9 mouse cellular contexts compared by ENCODE assay signal in the genomic region with DNA sequence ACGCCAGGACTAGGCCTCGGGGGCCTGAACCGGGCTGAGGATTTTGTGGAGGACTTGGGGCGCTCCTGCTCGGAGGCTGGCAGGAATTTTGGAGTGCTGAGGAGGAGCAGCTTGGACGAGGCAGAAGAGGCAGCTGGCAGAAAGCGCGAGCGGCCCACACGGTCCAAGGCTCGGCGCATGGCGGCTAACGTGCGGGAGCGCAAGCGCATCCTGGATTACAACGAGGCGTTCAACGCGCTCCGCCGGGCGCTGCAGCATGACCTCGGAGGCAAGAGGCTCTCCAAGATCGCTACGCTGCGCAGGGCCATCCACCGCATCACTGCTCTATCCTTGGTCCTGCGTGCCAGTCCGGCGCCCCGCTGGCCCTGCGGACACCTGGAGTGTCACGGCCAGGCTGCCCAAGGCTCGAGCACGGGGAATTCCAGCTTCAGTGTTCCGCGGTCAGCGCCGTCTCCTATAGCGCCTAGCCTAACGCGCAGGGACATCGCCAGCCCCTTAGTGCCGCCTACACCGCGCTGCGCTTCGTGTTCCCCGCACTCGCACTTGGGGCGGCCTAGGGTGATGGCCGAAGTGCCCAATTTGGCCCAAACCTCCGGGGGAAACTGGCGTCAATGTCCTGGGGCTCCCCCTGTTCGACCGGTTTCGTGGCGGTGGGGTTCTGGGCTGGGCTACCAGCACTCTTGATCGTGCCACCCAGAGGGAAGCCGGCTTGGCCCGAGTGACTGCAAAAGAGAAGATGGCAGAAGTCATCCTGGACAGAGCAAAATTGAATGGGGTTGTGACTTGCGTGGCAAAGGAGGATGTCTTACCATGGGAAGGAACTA. TPM values are rescaled to one million over a fixed set of nuclear protein-coding genes. Genes with fewer than 3 reads are reported as not detected.
DNase-seq lines count a peak whose midpoint lies in the region; ATAC-seq and TF ChIP-seq lines count a peak whose summit lies in the region.
"Had no signal": no experiment of that assay in that cellular context is flagged by ENCODE, and none has a peak within 500 bp of the region (broad histone marks: within the 10 kb centered on the region; RNA-seq: fewer than 3 reads in every experiment).

No protein-coding gene starts in this region.

- H3K9me3 ChIP-seq in liver, embryonic 11.5 days (ENCODE audit: control insufficient read depth, low read length): no peaks in the 10 kb centered on the region
- H3K9me3 ChIP-seq in liver, postnatal 0 days (ENCODE audit: low read length): no peaks in the 10 kb centered on the region
- H3K9me3 ChIP-seq in hindbrain, postnatal 0 days (ENCODE audit: low read length): no peaks in the 10 kb centered on the region
- H3K9me3 ChIP-seq in midbrain, embryonic 10.5 days (replicated peaks): no peaks in the 10 kb centered on the region

- WGBS in liver, embryonic 11.5 days: 6% methylated on average over 64 of the region's 64 CpGs
- WGBS in liver, postnatal 0 days (ENCODE audit: insufficient replicate concordance): 3% methylated on average over 64 of the region's 64 CpGs
- WGBS in hindbrain, postnatal 0 days: 3% methylated on average over 64 of the region's 64 CpGs
- 3% methylated on average over 64 of the region's 64 CpGs for WGBS in midbrain, embryonic 10.5 days

- peak overlapping the region; percentile 20; the same call in 1 of the 2 replicates for H3K4me3 ChIP-seq in liver, embryonic 11.5 days (ENCODE audit: low read depth, low read length)
- no peak overlapping the region for H3K4me3 ChIP-seq in liver, postnatal 0 days (ENCODE audit: low read depth, low read length)
- peak overlapping the region; percentile 32 for H3K4me3 ChIP-seq in hindbrain, postnatal 0 days (ENCODE audit: low read length)
- peak overlapping the region; percentile 52 for H3K4me3 ChIP-seq in midbrain, embryonic 10.5 days

- no peak overlapping the region for H3K9ac ChIP-seq in liver, embryonic 11.5 days (ENCODE audit: low read depth, low read length)
- H3K9ac ChIP-seq in liver, postnatal 0 days (replicated peaks): no peak overlapping the region
- H3K9ac ChIP-seq in hindbrain, postnatal 0 days (replicated peaks; ENCODE audit: low read length): peak overlapping the region; percentile 47
- H3K9ac ChIP-seq: liver, embryonic 14.5 days had no signal

- no peak for ATAC-seq in liver, embryonic 11.5 days (replicated peaks; ENCODE audit: low FRiP score)
- no peak for ATAC-seq in liver, postnatal 0 days
- ATAC-seq in hindbrain, postnatal 0 days: peak; percentile 46

- peaks cover 61% of the 10 kb centered on the region for H3K27me3 ChIP-seq in liver, embryonic 11.5 days (replicated peaks; ENCODE audit: control insufficient read depth, insufficient read depth, low read length)
- H3K27me3 ChIP-seq in liver, postnatal 0 days (ENCODE audit: insufficient read depth, low read length): peaks cover 36% of the 10 kb centered on the region
- H3K27me3 ChIP-seq in hindbrain, postnatal 0 days (ENCODE audit: insufficient read depth, low read length): peaks cover 12% of the 10 kb centered on the region
- peaks cover 79% of the 10 kb centered on the region for H3K27me3 ChIP-seq in midbrain, embryonic 10.5 days (ENCODE audit: low read depth, poor library complexity, severe bottlenecking)

- no peak for TF ChIP-seq EP300 in liver, postnatal 0 days (IDR thresholded peaks at IDR 0.05; ENCODE audit: low read depth)

- no peak for TF ChIP-seq CTCF in liver, postnatal 0 days (IDR thresholded peaks at IDR 0.05; ENCODE audit: low read depth)
- TF ChIP-seq CTCF in hindbrain, postnatal 0 days (IDR thresholded peaks at IDR 0.05; ENCODE audit: low read depth): no peak

- no peaks in the 10 kb centered on the region for H3K4me1 ChIP-seq in liver, embryonic 11.5 days (replicated peaks; ENCODE audit: control insufficient read depth, insufficient read depth, low read length)
- no peaks in the 10 kb centered on the region for H3K4me1 ChIP-seq in liver, postnatal 0 days (ENCODE audit: insufficient read depth)
- H3K4me1 ChIP-seq in hindbrain, postnatal 0 days (ENCODE audit: insufficient read depth, low read length): peaks cover 7% of the 10 kb centered on the region; the same call in 1 of the 2 replicates
- H3K4me1 ChIP-seq in midbrain, embryonic 10.5 days: peaks cover 13% of the 10 kb centered on the region

- no peak overlapping the region for H3K27ac ChIP-seq in liver, embryonic 11.5 days (ENCODE audit: low read depth, low read length)
- no peak overlapping the region for H3K27ac ChIP-seq in liver, postnatal 0 days (ENCODE audit: low read depth)
- peak overlapping the region; percentile 64; the same call in 1 of the 2 replicates for H3K27ac ChIP-seq in hindbrain, postnatal 0 days
- H3K27ac ChIP-seq in midbrain, embryonic 10.5 days (replicated peaks): no peak overlapping the region
- H3K27ac ChIP-seq: liver, embryonic 14.5 days had no signal

- no peak for DNase-seq in liver, embryonic 11.5 days (ENCODE audit: low spot score)
- DNase-seq in liver, postnatal 0 days: no peak
- peak; percentile 61 for DNase-seq in embryo, embryonic 10 days (ENCODE audit: low spot score)
- DNase-seq in hindbrain, postnatal 0 days (ENCODE audit: low spot score): peak; percentile 47
- DNase-seq in midbrain, embryonic 10.5 days (ENCODE audit: low spot score): peak; percentile 49
- DNase-seq in thymus, postnatal 4 days: no peak
- no peak for DNase-seq in testis, postnatal 14 days (ENCODE audit: low spot score)
- no peak for DNase-seq in kidney, postnatal 25 days

- H3K36me3 ChIP-seq in liver, embryonic 11.5 days (ENCODE audit: control insufficient read depth, insufficient read depth, low read length): no peaks in the 10 kb centered on the region
- no peaks in the 10 kb centered on the region for H3K36me3 ChIP-seq in liver, postnatal 0 days (replicated peaks; ENCODE audit: insufficient read depth, low read length)
- no peaks in the 10 kb centered on the region for H3K36me3 ChIP-seq in hindbrain, postnatal 0 days (ENCODE audit: insufficient read depth, low read length)
- no peaks in the 10 kb centered on the region for H3K36me3 ChIP-seq in midbrain, embryonic 10.5 days

- H3K4me2 ChIP-seq in liver, embryonic 11.5 days: peak overlapping the region; percentile 56
- no peak overlapping the region for H3K4me2 ChIP-seq in liver, postnatal 0 days (ENCODE audit: low read depth, low read length)
- H3K4me2 ChIP-seq in hindbrain, postnatal 0 days (ENCODE audit: low read depth, low read length): peak overlapping the region; percentile 67

RNA-seq across cellular contexts. Expression of a gene that starts 0.5 kb away (rescaled TPM):
- polyA plus RNA-seq in liver, embryonic 11.5 days (2014; fragmentation: Nextera tagmentation; extraction: Ambion mirVana): 0.37 TPM in 1 of 2 replicates, not detected in the other
- polyA plus RNA-seq in liver, postnatal 0 days (2015; fragmentation: Nextera tagmentation; extraction: Ambion mirVana): 0.08 TPM in 1 of 2 replicates, not detected in the other
- total RNA-seq in hindbrain, postnatal 0 days (2014; rRNA removed): 1.2 and 2.0 TPM in 2 replicates
- polyA plus RNA-seq in hindbrain, postnatal 0 days (2015; fragmentation: Nextera tagmentation; extraction: Ambion mirVana): 2.1 and 3.2 TPM in 2 replicates
- 0.12 TPM in 1 of 2 replicates, not detected in the other for polyA plus RNA-seq in midbrain, embryonic 10.5 days (2016; fragmentation: Nextera tagmentation; extraction: Ambion mirVana)
- polyA plus RNA-seq: liver, embryonic 14.5 days had no signal

RNA-seq across cellular contexts. Expression of a gene that starts 6.8 kb away (rescaled TPM):
- polyA plus RNA-seq in liver, embryonic 11.5 days (2014; fragmentation: Nextera tagmentation; extraction: Ambion mirVana): 0.07 TPM in 1 of 2 replicates, not detected in the other
- 0.08 TPM in 2 replicates for polyA plus RNA-seq in liver, postnatal 0 days (2015; fragmentation: Nextera tagmentation; extraction: Ambion mirVana)
- total RNA-seq in hindbrain, postnatal 0 days (2014; rRNA removed): 0.05 and 0.14 TPM in 2 replicates
- polyA plus RNA-seq in hindbrain, postnatal 0 days (2015; fragmentation: Nextera tagmentation; extraction: Ambion mirVana): 0.46 and 0.57 TPM in 2 replicates
- polyA plus RNA-seq in midbrain, embryonic 10.5 days (2016; fragmentation: Nextera tagmentation; extraction: Ambion mirVana): 0.05 TPM in 1 of 2 replicates, not detected in the other
- polyA plus RNA-seq: liver, embryonic 14.5 days had no signal

RNA-seq across cellular contexts. Expression of a gene that starts 50.7 kb away (rescaled TPM):
- 11.6 and 12.9 TPM in 2 replicates for polyA plus RNA-seq in liver, embryonic 11.5 days (2014; fragmentation: Nextera tagmentation; extraction: Ambion mirVana)
- 3.4 and 3.6 TPM in 2 replicates for polyA plus RNA-seq in liver, postnatal 0 days (2015; fragmentation: Nextera tagmentation; extraction: Ambion mirVana)
- total RNA-seq in hindbrain, postnatal 0 days (2014; rRNA removed): 210 and 211 TPM in 2 replicates
- polyA plus RNA-seq in hindbrain, postnatal 0 days (2015; fragmentation: Nextera tagmentation; extraction: Ambion mirVana): 77.0 and 87.5 TPM in 2 replicates
- polyA plus RNA-seq in midbrain, embryonic 10.5 days (2016; fragmentation: Nextera tagmentation; extraction: Ambion mirVana): 26.9 and 37.6 TPM in 2 replicates

Comparison
In these comparisons a context has a peak if more than half of its experiments do, and no peak if none do; other contexts are left out.
1. DNase-seq: peak in embryo, embryonic 10 days (single experiment), hindbrain, postnatal 0 days (single experiment) and midbrain, embryonic 10.5 days (single experiment); none in liver, embryonic 11.5 days (single experiment), liver, postnatal 0 days (single experiment), thymus, postnatal 4 days (single experiment), testis, postnatal 14 days (single experiment) and kidney, postnatal 25 days (0 of 2).